27 mouse cellular contexts compared by ENCODE assay signal in the genomic region with DNA sequence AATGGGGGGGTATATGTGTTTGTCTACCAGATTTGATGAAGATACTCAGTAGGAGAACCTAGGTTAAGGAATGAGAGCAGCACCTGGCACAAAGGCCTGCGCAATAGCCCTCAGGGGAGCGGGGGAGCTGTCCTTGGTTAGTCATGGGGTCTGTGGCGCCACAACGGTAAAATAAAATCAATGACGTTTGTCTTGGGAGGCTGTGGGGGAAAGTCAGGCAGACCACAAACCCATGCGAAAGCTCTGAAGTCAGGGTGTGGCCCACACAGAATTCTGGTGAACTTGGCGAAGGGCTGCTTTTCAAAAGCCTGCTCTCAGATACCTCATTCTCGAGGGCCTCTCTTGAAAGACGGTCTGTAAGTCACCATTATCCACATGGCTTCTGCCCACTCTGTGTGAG. TPM values are rescaled to one million over a fixed set of nuclear protein-coding genes. Genes with fewer than 3 reads are reported as not detected.
A peak's percentile ranks its signal among the peaks of the same experiment; 100 is the strongest.
DNase-seq lines count a peak whose midpoint lies in the region; TF ChIP-seq lines count a peak whose summit lies in the region.
"Had no signal": no experiment of that assay in that cellular context is flagged by ENCODE, and none has a peak within 500 bp of the region (broad histone marks: within the 10 kb centered on the region; RNA-seq: fewer than 3 reads in every experiment).

No protein-coding gene starts in this region.

- peak; percentile 75 for DNase-seq in CD4-positive helper T cell, adult 2 months (ENCODE audit: low read depth, low spot score)
- peak; percentile 51 for DNase-seq in induced T-regulatory cell, adult 2 months (ENCODE audit: low read depth)
- peak; percentile 32 to 44 for DNase-seq in natural killer cell, adult 2 months (ENCODE audit: low spot score in 2 of 2)
- DNase-seq in kidney, postnatal 14 days = no peak
- DNase-seq in cerebellum, adult 9-10 months = no peak
- DNase-seq: adrenal gland, adult 8-10 months; adrenal gland, postnatal 25 days; cerebellum, adult 11-12 months; cerebellum, adult 8-10 months; cerebellum, postnatal 14 days; gastrocnemius, postnatal 25 days; heart, adult 18-20 months; heart, postnatal 10 days; heart, postnatal 36 days had no signal

- no peaks in the 10 kb centered on the region for H3K36me3 ChIP-seq in C2C12 (ENCODE audit: control insufficient read depth, insufficient read depth)
- H3K36me3 ChIP-seq: embryonic facial prominence, embryonic 12.5 days; forebrain, embryonic 12.5 days; forebrain, embryonic 15.5 days; G1E; heart, embryonic 12.5 days; heart, embryonic 15.5 days; hindbrain, embryonic 10.5 days; hindbrain, embryonic 13.5 days had no signal

- H3ac ChIP-seq in C2C12 (ENCODE audit: control insufficient read depth, insufficient read length, low read depth) = no peak overlapping the region

- TF ChIP-seq CTCF in C2C12 (IDR thresholded peaks at IDR 0.05; ENCODE audit: control insufficient read depth, insufficient read depth, insufficient read length) = no peak

- no peak overlapping the region for H3K4me3 ChIP-seq in C2C12 (ENCODE audit: insufficient read depth, poor library complexity, severe bottlenecking)
- H3K4me3 ChIP-seq: embryonic facial prominence, embryonic 12.5 days; erythroblast, embryonic 14.5 days; forebrain, embryonic 12.5 days; forebrain, embryonic 15.5 days; heart, embryonic 12.5 days; heart, embryonic 15.5 days; hindbrain, embryonic 10.5 days; hindbrain, embryonic 13.5 days had no signal

- H3K27me3 ChIP-seq in C2C12 (ENCODE audit: control insufficient read depth, insufficient read depth, insufficient read length) = no peaks in the 10 kb centered on the region

- no peaks in the 10 kb centered on the region for H3K79me2 ChIP-seq in C2C12 (ENCODE audit: control insufficient read depth, insufficient read depth)

- no peaks in the 10 kb centered on the region for H3K79me3 ChIP-seq in C2C12 (ENCODE audit: low read depth)

TF ChIP-seq in C2C12, 6 proteins besides CTCF, POLR2A, EP300 and RAD21:
- TF ChIP-seq CEBPB (IDR thresholded peaks at IDR 0.05; ENCODE audit: low read depth) = peak; percentile 29
- TF ChIP-seq MYOG (IDR thresholded peaks at IDR 0.05; ENCODE audit: control insufficient read depth, extremely low read depth, insufficient read length) = no peak
- peak; percentile 43 for TF ChIP-seq MYOD1 (IDR thresholded peaks at IDR 0.05; ENCODE audit: control insufficient read depth, insufficient read length, low read depth)
- no peak for TF ChIP-seq MAX (IDR thresholded peaks at IDR 0.05)
- TF ChIP-seq FOSL1 (IDR thresholded peaks at IDR 0.05; ENCODE audit: insufficient read depth, low read length, poor library complexity, severe bottlenecking) = no peak
- TF ChIP-seq USF1 (IDR thresholded peaks at IDR 0.05; ENCODE audit: low read depth) = no peak
TF ChIP-seq in C2C12: peak in this region for 2.

RNA-seq across cellular contexts. Expression of a gene that starts 25.6 kb away (rescaled TPM):
- 0.91 TPM for polyA plus RNA-seq in C2C12 (2012; fragmentation: generic; extraction: Trizol)

RNA-seq across cellular contexts. Expression of a gene that starts 25.8 kb away (rescaled TPM):
- polyA plus RNA-seq in C2C12 (2012; fragmentation: generic; extraction: Trizol) = 0.01 TPM
- polyA plus RNA-seq: G1E had no signal

RNA-seq across cellular contexts. Expression of a gene that starts 53.0 kb away (rescaled TPM):
- polyA plus RNA-seq in C2C12 (2012; fragmentation: generic; extraction: Trizol) = 0.49 TPM
- polyA plus RNA-seq: activated CD4-positive, CD25-positive, alpha-beta regulatory T cell, adult 4 months; erythroblast, embryonic 14.5 days; G1E; gonadal fat pad, adult 2 months; inflammation-experienced regulatory T-cells, adult 6 months had no signal

Comparison
In these comparisons a context has a peak if more than half of its experiments do, and no peak if none do; other contexts are left out.
1. DNase-seq: peak in CD4-positive helper T cell, adult 2 months (single experiment), induced T-regulatory cell, adult 2 months (single experiment) and natural killer cell, adult 2 months (2 of 2); none in kidney, postnatal 14 days (single experiment) and cerebellum, adult 9-10 months (single experiment).